Mouse (Mus musculus) kidney, adult 2 months (tissue): ENCODE data around the gene Adgrb2. TPM values are rescaled to one million over a fixed set of nuclear protein-coding genes. Genes with fewer than 3 reads are reported as not detected.

Experiments
- DNase-seq: peaks from one replicate; pipeline ENCODE4 v3.0.0; 2021
- H3K27ac ChIP-seq: fragments of 200-500 bp; 2 replicates; pipeline ENCODE4 v1.5.1; 2012; ENCODE audit warnings: low read depth, low read length, control low read depth, inconsistent platforms; ENCODE audit not compliant: insufficient read depth
- H3K27me3 ChIP-seq: fragments of 200-500 bp; replicated peaks from 2 replicates; pipeline ENCODE4 v1.6.1; 2012; ENCODE audit warnings: mild to moderate bottlenecking, moderate library complexity, low read length, inconsistent platforms; ENCODE audit not compliant: control insufficient read depth, insufficient read depth
- H3K36me3 ChIP-seq: fragments of 200-500 bp; 2 replicates; pipeline ENCODE4 v1.6.1; 2012; ENCODE audit warnings: mild to moderate bottlenecking, moderate library complexity, low read length, inconsistent platforms; ENCODE audit not compliant: control insufficient read depth, insufficient read depth
- H3K4me1 ChIP-seq: fragments of 200-500 bp; 2 replicates; pipeline ENCODE4 v1.6.1; 2011; ENCODE audit warnings: low read length; ENCODE audit not compliant: control insufficient read depth, insufficient read depth
- H3K4me3 ChIP-seq: fragments of 200-500 bp; 2 replicates; pipeline ENCODE4 v1.5.1; 2011; ENCODE audit warnings: mild to moderate bottlenecking, low read depth, low read length, control low read depth; ENCODE audit not compliant: insufficient read depth
- CTCF ChIP-seq: fragments of 200-500 bp; conservative IDR thresholded peaks from 2 replicates; pipeline ENCODE4 v1.5.1; 2011; ENCODE audit warnings: low read depth, mild to moderate bottlenecking, control low read depth, low read length, moderate library complexity, mixed read lengths; ENCODE audit not compliant: insufficient read depth, insufficient read length
- POLR2A ChIP-seq: fragments of 200-500 bp; IDR thresholded peaks from one replicate; pipeline ENCODE4 v1.6.1; 2011; ENCODE audit warnings: low read depth, low read length, control low read depth
- WGBS: fragments of 180-500 bp; shearing (Covaris S2); methylation state at CpG from one replicate; pipeline ENCODE4 v1.1.7; 2018; 5-methylcytosine and 5-hydroxymethylcytosine counted together
- polyA plus RNA-seq: library from polyadenylated mRNA; depleted of rRNA; stranded (reverse); fragments of >200 nt; gene quantifications from 2 replicates; pipeline ENCODE4 v1.2.3, GENCODE M21; 2012

Adgrb2 gene
- polyA plus RNA-seq, 1 experiment: 0.66 TPM

GRCm38 (mm10) chr4:129967024-129968014 lies 17.4 kb upstream of the Adgrb2 start:
- H3K4me1 ChIP-seq: no peaks in the 10 kb centered on the region
- TF ChIP-seq POLR2A: no peak
- no peak for TF ChIP-seq CTCF
- H3K36me3 ChIP-seq: no peaks in the 10 kb centered on the region
- H3K27ac ChIP-seq: no peak overlapping the region
- H3K27me3 ChIP-seq: no peaks in the 10 kb centered on the region
- WGBS: 61% methylated on average over 13 of the region's 13 CpGs
- no peak overlapping the region for H3K4me3 ChIP-seq
- DNase-seq: no peak

DNA sequence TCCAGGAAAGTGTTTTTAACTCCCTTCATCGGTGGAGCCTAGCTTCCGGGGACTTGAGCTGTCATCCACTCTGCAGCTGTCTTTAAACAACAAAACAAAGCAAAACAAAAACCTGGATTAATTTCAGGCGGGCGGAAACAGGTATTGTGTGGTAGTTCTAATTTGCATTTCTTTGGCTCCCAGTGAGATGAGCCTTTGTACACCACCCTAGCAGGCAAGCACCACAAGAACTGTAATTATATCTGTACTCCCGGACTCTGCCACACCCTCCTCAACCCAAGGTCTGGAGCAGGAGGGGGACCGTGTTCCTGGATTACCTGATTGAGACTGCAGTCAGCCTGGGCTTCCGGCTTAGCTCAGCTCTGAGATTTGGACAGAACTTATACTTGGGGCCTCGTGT lies 14.5 kb upstream of the Adgrb2 start:
- Histone ChIP-seq H3K4me3 (no peak overlapping the region), H3K36me3 (no peaks in the 10 kb centered on the region), H3K27me3 (no peaks in the 10 kb centered on the region), H3K4me1 (no peaks in the 10 kb centered on the region), H3K27ac (no peak overlapping the region)
- TF ChIP-seq POLR2A: no peak
- no peak for TF ChIP-seq CTCF
- no peak for DNase-seq
- 61% methylated on average over 8 of the region's 8 CpGs for WGBS

DNA sequence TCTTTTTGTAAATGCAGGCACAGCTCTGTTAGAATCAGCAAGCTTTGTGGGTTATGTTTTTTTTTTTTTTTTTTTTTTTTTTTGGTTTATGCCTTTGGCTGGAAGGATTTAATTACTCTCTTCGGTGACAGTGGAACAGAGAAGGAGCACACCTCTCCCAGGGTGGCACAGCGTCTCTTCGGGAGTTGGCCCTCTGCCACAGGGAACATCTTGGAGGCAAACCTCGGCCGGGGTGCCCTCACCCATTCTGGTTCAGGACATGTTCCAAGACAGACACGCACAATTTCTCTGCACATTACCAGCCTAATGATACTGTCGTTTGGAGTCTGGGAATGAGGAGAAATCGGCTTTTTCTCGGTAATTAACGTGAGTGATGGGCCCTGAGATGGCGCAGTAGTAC lies 13.8 kb upstream of the Adgrb2 start:
- WGBS: 79% methylated on average over 11 of the region's 11 CpGs

GRCm38 (mm10) chr4:129971989-129972388 lies 12.7 kb upstream of the Adgrb2 start:
- TF ChIP-seq POLR2A (no peak), CTCF (no peak)
- no peaks in the 10 kb centered on the region for H3K4me1 ChIP-seq
- no peak overlapping the region for H3K4me3 ChIP-seq
- no peaks in the 10 kb centered on the region for H3K36me3 ChIP-seq
- DNase-seq: no peak
- WGBS: 40% methylated on average over 7 of the region's 7 CpGs
- H3K27me3 ChIP-seq: no peaks in the 10 kb centered on the region
- H3K27ac ChIP-seq: no peak overlapping the region

More for the DNA sequence above, 13.8 kb upstream of the Adgrb2 start:
- DNase-seq: no peak
- TF ChIP-seq POLR2A (no peak), CTCF (no peak)
- Histone ChIP-seq H3K27me3 (no peaks in the 10 kb centered on the region), H3K27ac (no peak overlapping the region), H3K4me3 (no peak overlapping the region), H3K36me3 (no peaks in the 10 kb centered on the region), H3K4me1 (no peaks in the 10 kb centered on the region)

DNA sequence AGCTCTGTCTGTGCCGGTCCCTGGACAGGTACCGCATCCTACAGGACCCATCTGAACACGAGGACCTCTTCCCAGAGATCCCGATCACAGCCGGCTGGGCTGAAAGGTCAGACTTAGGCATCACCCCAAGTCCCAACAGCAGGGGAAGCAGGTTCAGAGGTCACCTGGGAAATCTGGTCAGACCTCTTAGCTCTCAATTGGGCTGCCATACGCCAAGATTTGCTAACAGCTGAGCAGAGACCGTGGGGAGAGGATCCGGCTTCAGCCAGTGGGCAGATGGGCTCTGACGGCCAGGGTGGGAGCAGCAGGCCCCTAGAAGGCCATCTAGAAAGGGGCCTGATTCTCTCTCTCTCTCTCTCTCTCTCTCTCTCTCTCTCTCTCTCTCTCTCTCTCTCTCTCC lies 10.4 kb upstream of the Adgrb2 start:
- DNase-seq: no peak
- H3K4me3 ChIP-seq: no peak overlapping the region
- no peak for TF ChIP-seq POLR2A
- no peak for TF ChIP-seq CTCF
- WGBS: 72% methylated on average over 9 of the region's 9 CpGs
- H3K27ac ChIP-seq: no peak overlapping the region
- no peaks in the 10 kb centered on the region for H3K27me3 ChIP-seq
- H3K36me3 ChIP-seq: no peaks in the 10 kb centered on the region
- no peaks in the 10 kb centered on the region for H3K4me1 ChIP-seq

DNA sequence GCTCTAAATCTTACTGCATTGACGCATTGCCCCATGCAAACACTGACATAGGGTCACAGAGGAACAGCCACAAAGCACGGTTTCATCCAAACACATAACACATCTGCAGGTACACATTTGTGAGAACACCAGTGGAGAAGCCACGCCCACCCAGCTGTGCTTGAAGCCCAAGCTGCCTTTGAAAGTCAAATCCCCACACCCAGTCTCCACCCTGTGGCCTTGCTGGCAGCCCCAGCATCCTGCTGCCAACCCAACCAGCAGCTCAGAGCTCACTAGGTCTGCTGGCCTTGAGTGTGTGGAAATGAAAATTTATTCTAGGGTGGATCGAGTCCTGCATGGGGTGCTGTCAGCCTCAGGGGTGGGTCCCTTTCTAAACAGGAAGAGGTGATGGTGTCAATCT lies 7.4 kb upstream of the Adgrb2 start:
- H3K27me3 ChIP-seq: no peaks in the 10 kb centered on the region
- DNase-seq: no peak
- no peaks in the 10 kb centered on the region for H3K36me3 ChIP-seq
- no peaks in the 10 kb centered on the region for H3K4me1 ChIP-seq
- TF ChIP-seq CTCF (no peak), POLR2A (no peak)
- no peak overlapping the region for H3K4me3 ChIP-seq
- H3K27ac ChIP-seq: no peak overlapping the region
- 81% methylated on average over 4 of the region's 4 CpGs for WGBS

GRCm38 (mm10) chr4:129978227-129978626 lies 6.4 kb upstream of the Adgrb2 start:
- Histone ChIP-seq H3K27ac (no peak overlapping the region), H3K4me3 (no peak overlapping the region), H3K36me3 (no peaks in the 10 kb centered on the region), H3K4me1 (no peaks in the 10 kb centered on the region), H3K27me3 (no peaks in the 10 kb centered on the region)
- 67% methylated on average over 4 of the region's 4 CpGs for WGBS
- no peak for DNase-seq
- TF ChIP-seq CTCF (no peak), POLR2A (no peak)
